Mouse (Mus musculus) intestine, postnatal 0 days (tissue): ENCODE results near the gene Maml3. TPM values are rescaled to one million over a fixed set of nuclear protein-coding genes. Genes with fewer than 3 reads are reported as not detected.

ENCODE experiments used
- ATAC-seq: fragments of 200-750 bp; cut with Nextera tagmentation; 2 replicates; pipeline ENCODE4 v1.8.0; 2017; ENCODE audit warnings: mild to moderate bottlenecking, moderate TSS enrichment, moderate library complexity
- H3K27ac ChIP-seq: fragments of 300-500 bp; sonication (generic); 2 replicates; pipeline ENCODE4 v1.5.1; 2014; ENCODE audit warnings: mild to moderate bottlenecking, low read depth, low read length, moderate library complexity
- H3K27me3 ChIP-seq: fragments of 300-500 bp; sonication (generic); replicated peaks from 2 replicates; pipeline ENCODE4 v1.6.1; 2014; ENCODE audit warnings: low read length, mixed read lengths; ENCODE audit not compliant: control insufficient read depth, insufficient read depth
- H3K36me3 ChIP-seq: fragments of 300-500 bp; sonication (generic); 2 replicates; pipeline ENCODE4 v1.6.1; 2014; ENCODE audit warnings: mild to moderate bottlenecking, moderate library complexity; ENCODE audit not compliant: control insufficient read depth, insufficient read depth
- H3K4me1 ChIP-seq: fragments of 300-500 bp; sonication (generic); replicated peaks from 2 replicates; pipeline ENCODE4 v1.6.1; 2014; ENCODE audit warnings: antibody characterized with exemption, low read length, mixed read lengths; ENCODE audit not compliant: control insufficient read depth, insufficient read depth
- H3K4me2 ChIP-seq: fragments of 300-500 bp; sonication (generic); replicated peaks from 2 replicates; pipeline ENCODE4 v1.6.1; 2014; ENCODE audit warnings: low read depth, mild to moderate bottlenecking, moderate library complexity
- H3K4me3 ChIP-seq: fragments of 300-500 bp; sonication (generic); 2 replicates; pipeline ENCODE4 v1.5.1; 2014; ENCODE audit warnings: low read depth, low read length
- H3K9ac ChIP-seq: fragments of 300-500 bp; sonication (generic); 2 replicates; pipeline ENCODE4 v1.6.1; 2014; ENCODE audit warnings: mild to moderate bottlenecking, low read depth, low read length
- H3K9me3 ChIP-seq: fragments of 300-500 bp; sonication (generic); 2 replicates; pipeline ENCODE4 v1.6.1; 2016; ENCODE audit warnings: mixed run types; ENCODE audit not compliant: control insufficient read depth
- CTCF ChIP-seq: sonication (generic); IDR thresholded peaks from 2 replicates; pipeline ENCODE4 v1.5.1; 2016; ENCODE audit warnings: low read depth, mild to moderate bottlenecking, control low read depth, antibody characterized with exemption, moderate library complexity
- WGBS: fragments of 180-500 bp; shearing (Covaris S2); extraction: QIAGEN DNeasy Blood & Tissue Kit; methylation state at CpG from one replicate; pipeline ENCODE4 v1.1.7; 2014; 5-methylcytosine and 5-hydroxymethylcytosine counted together
- polyA plus RNA-seq: library from polyadenylated mRNA; unstranded; fragments of >200 nt; fragmentation: Nextera tagmentation; extraction: Ambion mirVana; gene quantifications from 2 replicates; pipeline ENCODE4 v1.2.1, GENCODE M21; 2015

Maml3 gene
- polyA plus RNA-seq, 1 experiment from 2014 or later, result 2.0 TPM

DNA sequence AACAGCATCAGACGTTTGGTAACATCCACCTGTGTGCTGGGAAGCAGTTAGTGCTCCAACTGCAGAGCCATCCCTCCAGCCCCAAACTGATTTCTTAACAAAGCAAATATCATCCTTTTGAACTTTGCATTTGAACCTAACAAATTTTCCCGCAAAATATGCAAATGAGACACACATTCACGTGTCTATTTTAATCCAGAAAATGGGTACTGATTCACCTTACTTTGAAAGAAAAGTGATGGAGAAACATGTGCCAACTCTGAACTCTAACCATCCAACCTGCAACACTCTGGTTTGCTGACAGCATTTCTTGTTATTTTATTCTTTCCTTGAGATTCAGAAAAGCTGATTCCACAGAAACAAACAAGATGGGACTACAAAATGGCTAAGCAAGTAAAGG is 36.0 kb downstream of the Maml3 start:
- no peaks in the 10 kb centered on the region for H3K36me3 ChIP-seq
- peak overlapping the region; percentile 70 for H3K4me2 ChIP-seq
- no peak for TF ChIP-seq CTCF
- no peak for ATAC-seq
- WGBS, result 77% methylated on average over 3 of the region's 3 CpGs
- no peaks in the 10 kb centered on the region for H3K9me3 ChIP-seq
- H3K9ac ChIP-seq, result no peak overlapping the region
- H3K27ac ChIP-seq, result no peak overlapping the region
- H3K27me3 ChIP-seq, result no peaks in the 10 kb centered on the region
- peaks cover 6% of the 10 kb centered on the region; the same call in 1 of the 2 replicates for H3K4me1 ChIP-seq
- no peak overlapping the region for H3K4me3 ChIP-seq

DNA sequence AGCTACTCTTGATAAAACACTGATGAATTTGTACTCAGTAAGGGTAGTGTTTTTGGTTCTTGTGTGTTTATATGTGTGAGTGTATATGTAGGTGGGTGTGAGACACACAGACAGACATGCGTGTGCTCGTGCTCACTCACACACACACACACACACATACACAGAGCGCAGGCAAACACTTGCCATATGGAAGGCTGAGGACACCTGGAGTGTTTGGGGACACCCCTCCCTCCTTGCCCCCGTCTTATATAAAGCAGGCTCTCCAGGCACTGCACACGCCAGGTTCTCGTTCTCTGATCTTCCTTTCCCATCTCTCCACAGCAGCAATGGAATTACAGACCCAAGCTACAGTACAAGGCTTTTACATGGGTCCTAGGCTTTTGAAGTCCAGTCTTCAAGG is 37.7 kb downstream of the Maml3 start:
- Histone ChIP-seq H3K4me1 (peaks cover 11% of the 10 kb centered on the region), H3K27me3 (no peaks in the 10 kb centered on the region), H3K36me3 (no peaks in the 10 kb centered on the region), H3K4me2 (no peak overlapping the region), H3K27ac (no peak overlapping the region), H3K4me3 (no peak overlapping the region), H3K9me3 (no peaks in the 10 kb centered on the region), H3K9ac (no peak overlapping the region)
- WGBS, result 90% methylated on average over 6 of the region's 6 CpGs
- no peak for TF ChIP-seq CTCF
- no peak for ATAC-seq

DNA sequence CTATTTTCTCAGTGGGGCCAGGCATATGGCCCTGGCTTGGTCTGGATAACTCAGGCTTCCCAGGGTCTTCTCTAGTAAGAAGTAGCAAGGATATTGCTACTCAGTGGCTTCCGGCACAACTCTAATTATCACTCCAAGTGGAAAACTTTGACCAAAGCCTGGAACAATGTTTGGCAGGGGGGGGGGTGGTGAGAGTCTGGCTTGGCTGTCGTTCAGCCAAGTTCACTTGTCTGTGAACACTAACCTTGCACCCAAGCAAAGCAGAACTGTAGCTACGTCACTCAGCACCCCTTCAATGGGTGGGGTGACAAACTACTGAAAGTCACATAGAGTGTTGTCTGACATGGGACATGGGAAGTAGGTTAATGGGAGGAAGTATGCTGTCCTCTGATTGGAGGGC is 38.7 kb downstream of the Maml3 start:
- WGBS, result 59% methylated on average over 3 of the region's 3 CpGs
- Histone ChIP-seq H3K27ac (no peak overlapping the region), H3K4me3 (no peak overlapping the region), H3K4me2 (no peak overlapping the region), H3K4me1 (peaks cover 11% of the 10 kb centered on the region), H3K36me3 (no peaks in the 10 kb centered on the region), H3K9me3 (no peaks in the 10 kb centered on the region), H3K9ac (no peak overlapping the region), H3K27me3 (no peaks in the 10 kb centered on the region)
- TF ChIP-seq CTCF, result no peak
- ATAC-seq, result no peak

DNA sequence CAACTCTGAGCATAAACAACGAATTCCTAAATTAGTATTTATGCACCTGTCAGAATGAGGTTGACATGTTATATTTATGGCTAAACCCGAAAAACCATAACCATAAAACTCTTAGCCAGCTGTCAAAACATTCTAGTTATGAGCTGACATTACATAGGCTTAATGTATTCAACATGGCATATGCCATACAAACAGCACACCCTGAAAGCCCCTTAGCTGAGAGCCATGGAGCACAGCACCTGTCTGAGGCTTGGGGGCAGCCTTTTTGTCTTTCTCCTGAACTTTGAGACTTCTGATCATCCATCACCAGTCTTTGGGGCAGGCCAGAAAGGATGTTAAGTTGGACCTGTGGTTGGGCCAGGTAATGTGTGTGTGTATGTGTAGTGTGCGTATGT is 41.6 kb downstream of the Maml3 start:
- no peak overlapping the region for H3K9ac ChIP-seq
- WGBS, result 66% methylated on average over 3 of the region's 3 CpGs
- TF ChIP-seq CTCF, result no peak
- no peak overlapping the region for H3K4me3 ChIP-seq
- H3K4me2 ChIP-seq, result no peak overlapping the region
- H3K27ac ChIP-seq, result no peak overlapping the region
- no peaks in the 10 kb centered on the region for H3K9me3 ChIP-seq
- H3K4me1 ChIP-seq, result peaks cover 4% of the 10 kb centered on the region; the same call in 1 of the 2 replicates
- H3K27me3 ChIP-seq, result no peaks in the 10 kb centered on the region
- no peak for ATAC-seq
- no peaks in the 10 kb centered on the region for H3K36me3 ChIP-seq

DNA sequence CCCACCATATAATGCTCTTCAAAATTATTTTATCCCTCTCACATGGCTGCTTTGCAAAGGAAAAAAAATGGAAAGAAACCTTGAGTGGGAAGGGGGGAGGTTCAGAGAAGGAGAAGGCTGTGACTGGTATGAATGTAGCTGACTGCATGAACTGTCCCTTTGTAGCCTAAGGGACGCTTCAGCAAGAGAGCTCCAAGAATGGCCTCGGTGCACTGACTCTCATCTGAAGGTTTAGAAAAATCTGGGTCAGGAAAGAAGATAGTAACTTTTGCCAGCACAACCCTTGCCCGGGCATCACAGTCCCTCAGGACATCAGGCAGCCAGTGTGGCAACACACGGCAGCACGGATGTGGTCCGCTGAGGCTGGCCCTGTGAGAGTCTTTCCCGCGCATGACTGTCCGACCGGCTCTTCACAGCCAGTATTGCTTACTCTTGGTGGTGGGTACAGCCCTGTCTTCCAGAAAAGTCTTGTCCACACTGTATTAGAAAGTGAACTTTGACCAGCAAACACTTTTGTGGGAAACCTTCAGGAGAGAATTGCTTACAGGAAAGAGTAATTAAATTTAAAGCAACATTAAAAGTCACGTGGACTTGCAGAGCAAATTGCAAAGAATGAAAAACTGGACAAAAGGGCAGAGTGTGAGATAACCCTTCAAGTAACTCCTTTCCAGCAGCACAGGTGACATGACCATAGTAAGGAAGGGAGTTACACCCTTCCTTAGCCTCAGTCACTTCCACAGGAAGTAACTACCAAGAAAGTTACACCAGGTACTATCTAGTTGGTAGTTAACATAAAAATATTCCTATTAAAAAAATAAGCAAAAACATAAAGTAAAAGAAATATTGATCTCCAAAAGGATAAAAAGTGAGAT is 42.3 kb downstream of the Maml3 start:
- Histone ChIP-seq H3K9me3 (no peaks in the 10 kb centered on the region), H3K4me1 (peaks cover 4% of the 10 kb centered on the region; the same call in 1 of the 2 replicates), H3K36me3 (no peaks in the 10 kb centered on the region), H3K4me2 (peak overlapping the region; percentile 41), H3K4me3 (no peak overlapping the region), H3K27me3 (no peaks in the 10 kb centered on the region), H3K9ac (no peak overlapping the region), H3K27ac (no peak overlapping the region; the same call in 1 of the 2 replicates)
- 45% methylated on average over 11 of the region's 11 CpGs for WGBS
- ATAC-seq, result peak; percentile 74
- no peak for TF ChIP-seq CTCF

DNA sequence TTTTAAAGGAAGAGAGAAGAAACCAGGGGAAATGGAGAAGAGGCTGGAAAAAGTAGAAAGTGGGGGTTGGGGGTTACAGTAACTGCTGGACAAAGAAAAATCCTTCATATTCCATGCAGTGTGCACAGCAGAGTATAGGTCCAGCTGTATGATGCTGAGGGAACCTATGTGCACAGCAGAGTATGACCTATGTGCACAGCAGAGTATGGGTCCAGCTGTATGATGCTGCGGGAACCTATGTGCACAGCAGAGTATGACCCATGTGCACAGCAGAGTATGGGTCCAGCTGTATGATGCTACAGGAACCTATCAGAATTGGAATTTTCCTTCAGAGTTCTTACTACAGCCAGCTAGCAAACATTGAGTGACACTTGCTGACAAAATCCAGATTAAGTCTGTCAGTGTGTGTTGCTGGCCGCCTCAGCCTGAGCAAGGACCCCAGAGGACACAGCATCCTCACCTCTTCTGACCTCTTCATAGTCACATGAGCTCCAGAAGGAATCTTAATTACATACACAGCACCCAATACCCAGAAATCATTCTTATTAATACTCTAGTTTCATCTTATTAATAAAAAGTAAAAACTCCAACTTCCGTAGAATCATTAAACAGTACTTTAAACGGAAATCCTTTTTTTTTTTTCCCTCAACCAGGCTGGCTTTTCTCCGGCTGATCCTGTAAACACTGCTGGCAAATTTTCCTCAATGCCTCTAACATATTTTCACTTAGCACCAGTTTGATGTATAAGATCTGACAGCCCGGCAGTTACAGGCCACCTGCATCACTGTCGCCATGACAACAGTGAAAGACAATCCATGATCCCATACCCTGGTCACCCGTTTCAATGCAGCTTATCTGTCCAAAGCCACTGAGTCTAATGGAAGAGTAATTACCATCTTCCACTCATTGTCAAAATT is 43.1 kb downstream of the Maml3 start:
- no peak for TF ChIP-seq CTCF
- no peaks in the 10 kb centered on the region for H3K36me3 ChIP-seq
- no peak overlapping the region for H3K4me3 ChIP-seq
- ATAC-seq, result no peak
- WGBS, result 58% methylated on average over 8 of the region's 8 CpGs
- no peak overlapping the region for H3K27ac ChIP-seq
- no peaks in the 10 kb centered on the region for H3K27me3 ChIP-seq
- peaks cover 4% of the 10 kb centered on the region; the same call in 1 of the 2 replicates for H3K4me1 ChIP-seq
- no peak overlapping the region for H3K9ac ChIP-seq
- H3K9me3 ChIP-seq, result no peaks in the 10 kb centered on the region
- H3K4me2 ChIP-seq, result no peak overlapping the region
